Mouse (Mus musculus): ENCODE data around the gene Stx11.

Gene Stx11

DNA sequence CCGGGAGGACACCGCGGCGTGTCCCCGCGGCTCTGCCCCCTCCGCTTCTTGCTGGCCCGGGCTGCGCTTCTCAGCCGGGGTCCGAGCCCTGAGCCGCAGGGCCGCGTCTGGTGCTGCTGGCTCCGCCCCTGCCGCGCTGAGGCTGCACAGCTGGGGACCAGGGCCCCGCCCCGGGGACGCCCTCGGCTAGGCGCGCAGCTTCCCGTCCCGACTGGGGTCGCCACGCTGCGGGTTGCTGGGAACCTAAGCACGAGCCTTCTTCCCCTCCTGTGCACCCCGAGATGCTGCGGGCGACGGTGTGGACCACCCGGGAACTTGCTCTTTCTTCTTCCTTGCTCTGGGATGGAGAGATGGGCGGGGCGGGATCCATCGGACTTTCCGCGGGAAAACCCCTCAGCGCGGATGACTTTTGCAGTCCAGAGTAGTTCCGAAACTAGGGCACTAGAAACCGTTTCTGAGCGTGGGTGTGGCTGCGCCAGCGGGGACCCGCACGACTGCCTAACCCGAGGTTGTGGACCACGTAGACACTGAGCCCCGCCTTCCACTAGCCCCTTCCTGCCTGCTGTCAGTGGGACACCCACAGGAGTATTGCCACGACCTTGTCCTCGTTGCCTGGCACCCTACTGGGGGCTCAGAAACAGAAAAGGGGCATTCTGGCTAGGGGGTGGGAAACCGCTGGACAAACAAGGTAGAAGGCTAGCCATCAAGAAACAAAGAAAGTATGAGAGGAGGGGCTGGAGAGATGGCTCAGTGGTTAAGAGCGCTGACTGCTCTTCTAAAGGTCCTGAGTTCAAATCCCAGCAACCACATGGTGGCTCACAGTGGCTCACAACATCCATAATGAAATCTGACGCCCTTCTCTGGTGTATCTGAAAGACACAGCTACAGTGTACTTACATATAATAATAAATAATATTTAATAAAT, at the start of gene Stx11:
TSS of gene Stx11 (minus strand) at position 148 of the 925 bp plus-strand sequence.
- DNase-seq, result peak; percentile 93

DNA sequence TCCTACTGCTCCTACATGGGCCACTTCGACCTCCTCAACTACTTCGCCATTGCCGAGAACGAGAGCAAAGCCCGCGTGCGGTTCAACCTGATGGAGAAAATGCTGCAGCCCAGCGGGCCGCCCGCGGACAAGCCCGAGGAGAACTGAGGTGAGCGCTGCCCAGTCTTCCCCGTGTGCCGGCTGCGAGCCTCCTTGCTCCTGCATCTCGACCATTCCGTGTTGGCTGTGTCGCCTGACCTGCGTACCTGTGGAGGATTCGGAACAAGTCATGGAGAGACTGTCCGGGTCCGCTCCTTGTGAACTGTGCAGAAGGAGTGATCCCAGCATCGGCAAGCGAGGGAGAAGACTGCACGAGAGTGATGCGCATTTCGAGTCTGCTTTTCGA, 44.6 kb upstream of the Stx11 start:
- DNase-seq, result no peak

DNA sequence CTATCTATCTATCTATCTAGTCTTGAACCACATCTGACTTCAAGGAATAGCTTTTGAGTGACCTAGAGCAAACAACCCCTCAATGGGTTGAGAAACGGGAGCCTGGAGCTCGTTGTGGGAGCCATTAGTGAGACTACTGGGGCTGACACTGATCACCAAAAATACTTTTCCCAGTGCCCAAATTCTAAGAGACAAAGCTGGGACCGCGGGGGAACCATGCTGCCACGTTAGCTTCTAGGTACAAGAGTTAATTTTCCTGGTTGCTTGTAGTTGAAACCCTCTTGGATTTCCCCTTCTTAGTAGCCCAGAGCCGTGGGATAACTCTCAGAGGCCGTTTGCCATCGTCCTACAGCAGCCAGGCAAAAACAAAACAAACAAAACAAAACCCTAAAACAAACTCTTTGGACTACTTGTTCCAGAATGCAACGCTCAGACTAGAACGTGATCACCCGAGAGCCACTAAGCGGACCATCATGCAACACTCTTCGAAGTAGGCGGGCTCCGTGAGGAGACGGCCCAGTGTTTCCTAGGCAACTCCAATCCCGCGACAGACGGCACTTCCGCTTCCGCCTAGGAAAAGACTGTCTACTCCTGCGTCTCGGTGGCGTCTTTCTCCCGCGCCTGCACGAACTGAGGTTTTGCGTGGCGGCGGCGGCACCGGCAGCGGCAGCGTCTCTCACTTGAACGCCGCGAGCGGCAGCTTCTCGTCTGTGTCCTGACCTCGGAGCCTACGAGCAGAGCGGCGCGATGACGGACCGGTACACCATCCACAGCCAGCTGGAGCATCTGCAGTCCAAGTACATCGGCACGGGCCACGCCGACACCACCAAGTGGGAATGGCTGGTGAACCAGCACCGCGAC, 44.0 kb upstream of the Stx11 start:
- DNase-seq, result peak; percentile 91

DNA sequence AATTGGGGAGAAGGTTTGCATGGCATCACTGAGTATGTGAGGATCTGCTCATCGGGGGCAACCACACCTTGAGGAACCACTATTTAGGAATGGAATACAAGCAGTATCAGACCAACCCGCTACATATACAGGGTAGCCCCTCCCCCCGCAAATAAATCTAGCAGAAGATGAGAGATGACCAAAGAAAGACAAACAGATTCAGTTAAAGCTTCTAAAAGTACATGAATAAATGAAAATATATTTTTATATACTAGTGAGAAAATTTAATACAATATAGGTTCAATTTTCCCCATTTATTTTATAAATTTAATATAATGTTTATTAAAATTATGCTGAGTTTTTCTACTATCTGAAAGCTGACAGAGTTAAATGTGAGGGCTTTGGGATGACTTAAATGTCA, 40.9 kb upstream of the Stx11 start, which contains the start of gene Sf3b5:
TSS of gene Sf3b5 (plus strand) at position 301 of the 400 bp plus-strand sequence.
- no peak for DNase-seq

DNA sequence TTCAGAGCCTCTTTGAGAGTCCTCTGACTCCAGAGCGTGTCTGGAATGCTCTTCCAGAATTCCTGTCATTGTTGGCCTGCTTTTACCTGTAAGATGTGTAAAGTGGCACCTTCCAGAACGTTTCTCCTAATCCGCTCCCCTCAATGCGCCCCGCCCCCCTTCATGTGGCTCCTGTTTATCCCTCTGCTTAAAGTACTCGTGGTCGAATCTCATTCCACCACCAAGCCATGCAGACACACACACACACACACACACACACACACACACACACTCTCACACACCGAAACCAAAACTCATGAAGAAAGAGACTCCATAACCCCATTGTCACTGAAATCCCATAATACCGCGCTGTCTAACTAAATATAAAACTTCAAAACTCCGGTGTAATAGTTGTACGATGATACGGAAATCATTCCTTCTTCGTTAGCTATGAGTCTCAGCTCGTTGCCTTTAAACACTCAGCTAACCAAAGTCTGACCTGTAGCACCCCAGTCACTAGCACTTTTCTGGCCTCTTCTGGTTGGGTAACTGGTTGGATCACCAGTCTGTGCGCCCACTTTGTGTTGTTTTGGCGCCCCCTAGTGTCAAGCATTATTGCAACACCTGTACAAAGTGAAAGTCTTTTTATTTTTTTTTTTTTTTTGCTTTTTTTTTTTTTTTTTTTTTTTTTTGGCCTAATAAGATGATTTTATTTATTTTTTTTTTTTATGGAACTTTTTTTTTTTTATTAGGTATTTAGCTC, 32.8 kb upstream of the Stx11 start:
- peak; percentile 92 for DNase-seq

DNA sequence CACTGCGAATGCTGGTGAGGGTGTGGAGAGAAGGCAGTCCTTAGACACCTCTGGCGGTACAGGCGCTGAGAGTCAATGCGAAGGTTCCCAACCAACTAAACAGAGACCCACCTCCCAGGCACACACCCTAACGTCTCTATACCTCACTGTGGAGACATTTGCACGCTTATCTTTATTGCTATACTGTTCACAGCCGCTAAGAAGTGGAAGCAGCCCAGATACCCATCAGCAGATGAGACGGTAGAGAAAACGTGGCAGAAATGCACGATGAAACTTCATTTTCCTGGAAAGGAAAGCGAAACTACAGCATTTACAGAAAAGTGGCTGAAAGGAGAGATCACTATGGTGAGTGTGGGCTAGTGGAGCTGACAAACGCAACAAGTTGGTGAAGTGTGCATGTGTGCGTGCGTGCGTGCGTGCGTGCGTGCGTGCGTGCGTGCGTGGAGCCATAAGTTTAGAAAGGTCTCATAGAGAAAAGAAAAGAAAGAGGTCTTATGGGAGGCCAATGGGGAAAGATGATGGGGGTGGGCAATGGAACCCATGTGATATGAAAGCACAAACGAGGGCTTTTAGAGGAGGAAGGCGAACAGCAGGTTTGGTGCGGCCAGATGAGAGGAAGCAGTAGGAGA, 29.4 kb upstream of the Stx11 start:
- DNase-seq, result no peak

DNA sequence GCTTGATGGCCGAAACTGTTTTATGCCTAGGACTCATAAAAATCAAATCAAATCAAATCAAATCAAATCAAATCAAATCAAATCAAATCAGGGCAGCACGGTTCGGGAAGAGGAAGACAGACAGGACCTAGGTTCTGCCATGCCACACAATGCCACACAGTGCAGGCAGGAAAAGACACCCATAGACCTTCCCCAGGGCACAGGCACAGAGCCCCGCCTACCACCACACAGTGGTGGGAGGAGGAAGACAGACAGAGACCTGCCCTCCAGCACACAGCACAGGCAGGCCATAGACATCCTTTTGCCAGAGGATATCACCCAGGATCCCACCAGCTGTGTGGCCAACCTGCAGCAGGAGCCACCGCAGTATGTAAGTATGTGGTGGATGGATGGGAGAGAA, 27.9 kb upstream of the Stx11 start:
- no peak for DNase-seq

DNA sequence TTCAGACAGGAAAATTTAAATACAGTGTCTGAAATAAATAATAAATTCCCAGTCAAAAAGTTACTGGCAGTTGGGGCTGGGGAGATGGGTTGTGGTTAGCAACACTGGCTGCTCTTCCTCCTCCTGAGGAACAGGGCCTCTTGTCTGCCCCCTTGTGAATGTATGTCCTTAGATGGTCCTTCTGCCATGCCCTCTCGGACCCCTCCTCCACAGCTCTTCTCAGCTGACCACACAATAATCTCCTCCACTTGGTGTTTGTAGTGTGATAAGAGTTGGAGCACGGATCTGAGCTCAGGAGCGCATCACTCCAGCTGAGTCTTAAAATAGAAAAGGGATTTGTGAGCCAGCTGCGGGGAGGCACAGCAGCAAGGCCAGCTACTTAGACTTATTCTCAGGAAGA, 22.8 kb upstream of the Stx11 start:
- no peak for DNase-seq

DNA sequence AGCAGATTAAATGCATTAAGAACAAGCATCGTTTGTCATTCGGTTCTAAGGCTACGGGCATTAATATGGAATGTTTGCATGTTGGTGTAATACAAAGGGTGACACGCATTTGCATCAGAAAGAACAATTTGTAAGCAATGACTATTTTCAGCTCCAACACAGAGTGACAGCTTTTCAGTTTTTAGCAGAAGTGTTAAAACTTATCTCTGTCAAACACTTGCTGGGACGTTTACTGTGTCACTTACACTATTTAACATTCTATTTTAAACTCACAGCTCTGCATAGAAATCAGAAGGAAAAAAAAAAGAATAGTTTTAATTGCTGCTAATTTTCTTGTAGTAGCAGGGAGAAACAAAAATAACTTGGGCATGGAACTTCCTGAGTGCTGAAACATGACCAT, 22.4 kb upstream of the Stx11 start:
- DNase-seq, result no peak

DNA sequence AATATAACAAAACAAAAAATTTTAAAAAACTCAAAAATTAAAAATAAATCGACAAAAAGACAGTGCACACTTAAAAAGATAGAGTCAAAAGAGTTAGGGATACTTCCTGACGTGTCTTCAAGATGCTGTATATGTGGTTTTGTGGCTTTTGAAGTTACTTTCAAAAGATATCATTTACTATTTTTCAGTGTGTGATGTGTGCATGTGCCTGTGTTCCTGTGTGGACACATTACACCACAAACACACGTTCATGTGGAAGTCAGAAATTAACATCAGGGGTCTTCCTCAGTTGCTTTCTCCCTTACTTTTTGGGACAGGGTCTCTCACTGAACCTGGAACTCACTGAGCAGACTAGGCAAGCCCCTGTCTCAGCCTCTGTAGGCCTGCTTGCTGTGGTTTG, 20.9 kb upstream of the Stx11 start:
- DNase-seq, result no peak

DNA sequence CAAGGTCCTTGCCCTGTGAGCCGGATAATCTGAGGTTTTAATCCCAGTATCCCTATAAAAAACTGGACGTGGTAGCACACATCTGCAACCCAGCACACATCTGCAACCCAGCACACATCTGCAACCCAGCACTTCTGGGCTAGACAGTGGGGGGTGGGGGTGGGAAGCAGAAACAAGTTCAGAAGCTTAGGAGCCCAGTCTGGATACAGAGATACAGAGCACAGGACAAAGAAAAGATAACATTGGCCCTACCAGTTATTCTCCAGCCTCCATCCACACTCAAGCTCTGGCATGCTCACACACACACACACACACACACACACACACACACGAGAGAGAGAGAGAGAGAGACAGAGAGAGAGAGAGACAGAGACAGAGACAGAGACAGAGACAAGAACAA, 19.4 kb upstream of the Stx11 start:
- no peak for DNase-seq

DNA sequence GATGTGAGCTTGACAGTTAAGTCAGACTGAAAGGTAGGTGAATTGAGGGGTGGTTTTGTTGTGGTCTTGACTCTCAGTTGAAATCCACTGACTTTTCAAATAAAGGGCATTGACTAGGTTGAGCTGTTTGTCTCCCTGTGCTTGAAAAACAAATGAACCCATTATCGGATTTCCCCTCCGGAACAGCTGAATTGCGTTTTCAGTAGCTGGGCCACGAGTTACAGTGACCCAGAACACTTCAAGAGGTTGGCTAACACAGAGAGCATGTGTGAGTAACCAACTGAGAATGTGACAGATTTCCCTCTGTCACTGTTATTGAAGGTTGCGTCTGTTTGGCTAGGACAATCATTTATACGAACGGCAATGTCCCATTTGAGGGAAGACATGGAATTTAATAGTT, 17.0 kb upstream of the Stx11 start:
- no peak for DNase-seq

DNA sequence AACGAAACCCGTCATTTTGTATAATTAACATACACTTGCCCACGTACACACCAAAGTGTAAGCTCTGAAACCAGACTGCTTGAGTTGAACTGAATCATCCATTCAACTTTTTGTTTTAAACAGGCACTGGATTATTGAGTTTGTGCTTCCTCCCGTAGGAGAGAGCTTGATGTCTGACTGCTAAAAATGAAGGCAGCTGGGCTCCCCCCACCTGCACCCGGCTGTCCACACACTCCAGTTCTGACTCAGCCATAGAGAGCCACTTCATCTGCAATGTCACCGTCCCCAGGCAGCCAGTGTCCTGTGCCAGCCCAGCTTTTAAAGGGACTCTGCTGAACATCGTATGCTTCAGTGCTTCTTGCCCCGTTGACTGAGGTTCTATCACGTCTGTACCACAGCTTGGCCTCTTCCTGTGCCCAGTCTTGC, 13.7 kb upstream of the Stx11 start:
- no peak for DNase-seq

DNA sequence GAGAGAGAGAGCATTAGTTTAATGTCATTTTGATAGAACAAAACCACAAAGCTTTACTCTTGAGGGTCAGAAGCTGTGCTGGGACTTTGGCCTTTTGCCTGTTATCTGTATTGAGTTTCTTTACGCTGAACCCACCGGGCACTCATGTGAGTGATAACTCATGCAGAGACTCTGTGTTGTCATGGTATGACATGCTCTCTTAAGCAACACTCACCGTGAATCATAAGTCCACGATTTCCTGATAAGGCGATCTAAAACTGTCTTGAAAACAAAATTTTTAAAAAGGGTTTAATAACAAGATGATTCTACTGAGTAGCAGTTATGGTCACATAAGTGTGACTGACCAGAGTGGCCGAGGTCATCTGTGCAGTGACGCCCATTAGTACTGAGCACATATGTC, 12.5 kb upstream of the Stx11 start:
- no peak for DNase-seq

DNA sequence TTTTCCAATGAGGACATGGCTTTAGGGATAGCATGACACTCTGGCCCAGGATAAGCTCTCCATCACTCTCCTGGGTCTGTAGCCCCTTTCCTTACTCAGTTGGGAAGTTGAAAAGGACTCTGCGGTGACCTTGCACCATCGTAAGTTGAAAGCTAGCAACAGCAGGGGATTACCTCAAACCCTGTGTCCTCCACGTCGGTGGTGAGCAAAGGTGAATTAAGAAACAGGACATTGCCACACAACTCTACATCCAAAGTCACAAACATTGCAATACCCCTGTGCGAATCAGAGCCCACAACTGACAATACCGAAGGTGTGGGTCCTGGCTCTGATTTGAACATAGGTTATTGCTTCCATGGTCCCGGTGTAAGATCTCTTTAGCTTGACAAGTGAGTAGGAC, 11.9 kb upstream of the Stx11 start:
- no peak for DNase-seq

DNA sequence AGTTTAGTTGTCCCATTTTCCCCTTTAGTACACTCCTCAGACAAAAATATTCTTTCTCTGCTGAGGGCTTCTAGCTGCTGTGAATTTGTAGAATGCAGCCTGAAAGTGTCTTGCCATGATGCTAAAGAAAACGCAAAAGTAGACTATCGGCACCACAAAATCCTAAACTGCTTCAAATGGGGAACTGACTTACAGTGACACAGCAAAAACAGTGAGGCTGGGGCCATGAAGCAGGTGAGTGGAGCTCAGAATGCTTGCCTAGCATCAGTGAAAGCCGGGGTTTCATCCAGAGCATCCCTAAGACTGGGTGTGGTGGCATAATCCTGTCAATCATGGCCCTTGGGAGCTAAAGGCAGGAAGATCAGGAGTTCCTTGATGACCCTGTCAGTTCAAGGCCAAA, 11.4 kb upstream of the Stx11 start:
- DNase-seq, result no peak

DNA sequence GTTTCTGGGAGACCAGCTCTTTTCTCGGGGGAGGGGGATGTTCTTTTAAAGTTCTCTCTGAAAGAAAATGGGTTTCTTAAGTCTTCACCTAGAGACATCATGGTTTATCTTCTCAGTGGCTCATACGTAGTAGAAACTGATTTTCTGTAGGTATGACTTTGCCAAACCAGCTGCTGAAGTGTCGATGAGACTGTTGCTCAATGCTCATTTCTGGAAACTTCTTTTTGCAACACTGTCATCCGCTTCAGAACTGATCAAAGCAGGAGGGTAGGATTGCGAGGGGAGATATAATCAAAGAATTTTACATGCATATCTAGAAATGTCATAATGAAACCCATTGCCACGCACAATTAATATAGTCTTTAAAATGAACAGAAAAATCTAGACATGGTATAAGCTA, 10.5 kb upstream of the Stx11 start:
- DNase-seq, result no peak

DNA sequence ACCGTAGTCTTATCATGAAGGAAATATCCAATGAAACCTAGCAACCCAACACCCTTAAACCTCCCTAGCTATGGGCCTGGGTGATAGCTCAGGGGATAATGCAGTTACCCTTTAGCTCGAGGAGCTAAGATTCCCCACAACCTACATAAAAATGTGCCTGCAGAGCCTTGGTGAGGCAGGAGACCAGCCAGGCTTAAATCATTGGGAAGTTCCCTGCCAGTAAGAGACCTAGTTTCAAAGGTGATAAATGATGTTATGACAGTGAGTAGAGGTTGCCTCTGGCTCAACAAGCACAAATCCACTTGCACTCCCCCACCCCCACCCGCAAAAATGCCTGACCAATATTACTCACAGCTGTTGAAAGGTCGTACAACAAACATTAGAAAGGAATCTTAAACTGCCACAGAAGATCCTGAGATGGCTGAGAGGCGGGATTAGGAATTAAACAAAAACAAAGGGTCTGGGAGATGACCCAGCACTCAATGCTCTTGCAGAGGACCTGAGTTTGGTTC, 1.6 kb upstream of the Stx11 start:
- DNase-seq, result no peak

DNA sequence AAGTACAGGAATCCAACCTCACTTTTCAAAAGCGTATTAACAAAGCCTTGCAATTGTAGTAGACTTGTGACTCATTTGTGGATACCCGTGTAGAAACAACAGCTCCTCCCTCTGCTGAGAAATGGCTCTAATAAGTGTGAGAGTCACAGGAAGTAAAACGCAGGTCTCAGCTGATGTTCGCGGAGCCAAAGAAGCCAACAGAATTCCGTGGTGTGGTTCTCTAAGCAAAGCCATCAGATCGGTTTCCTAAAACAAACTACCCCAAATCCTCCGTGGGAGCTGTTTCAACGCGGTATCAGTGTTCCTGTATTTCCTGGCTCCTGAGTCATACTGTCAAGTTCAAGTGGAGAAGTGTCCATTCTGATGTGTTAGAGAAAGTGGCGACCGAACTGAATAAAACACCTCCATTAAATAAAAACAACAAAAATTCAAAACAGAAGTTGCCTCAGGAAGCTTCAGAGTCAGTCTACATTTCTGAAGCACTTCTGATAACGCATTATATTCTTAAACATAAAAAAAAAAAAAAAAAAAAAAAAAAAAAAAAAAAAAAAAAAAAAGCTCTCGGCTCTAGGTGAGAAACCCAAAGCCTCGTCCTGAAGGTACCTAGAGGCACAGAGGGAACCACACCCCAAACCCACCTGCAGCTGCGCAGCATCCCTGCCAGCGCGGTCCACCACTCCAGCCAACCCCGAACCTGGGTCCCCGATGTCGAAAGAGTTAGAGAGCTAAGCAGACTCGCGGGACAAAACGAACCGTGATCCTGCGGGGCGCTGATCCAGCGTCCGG, 543 bp downstream of the Stx11 start:
- peak; percentile 23 for DNase-seq

DNA sequence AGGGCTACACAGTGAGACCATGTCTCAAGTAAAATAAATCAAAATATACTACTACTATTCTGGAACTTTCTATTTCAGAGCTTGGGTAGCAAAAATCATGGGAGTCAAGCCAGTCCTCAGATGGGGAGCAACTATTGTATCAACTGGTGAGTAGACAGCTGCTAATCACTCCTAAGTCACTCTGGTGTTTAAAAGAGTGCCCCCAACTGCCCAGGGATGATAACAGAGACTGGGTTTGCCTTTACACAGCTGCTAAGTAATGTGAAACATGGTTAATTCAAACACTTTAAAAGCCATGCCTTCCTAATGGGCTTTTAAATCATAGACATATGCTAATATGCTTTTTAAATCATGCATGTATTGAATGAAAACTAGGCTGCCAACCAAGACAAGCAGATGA, 1.9 kb downstream of the Stx11 start:
- no peak for DNase-seq

DNA sequence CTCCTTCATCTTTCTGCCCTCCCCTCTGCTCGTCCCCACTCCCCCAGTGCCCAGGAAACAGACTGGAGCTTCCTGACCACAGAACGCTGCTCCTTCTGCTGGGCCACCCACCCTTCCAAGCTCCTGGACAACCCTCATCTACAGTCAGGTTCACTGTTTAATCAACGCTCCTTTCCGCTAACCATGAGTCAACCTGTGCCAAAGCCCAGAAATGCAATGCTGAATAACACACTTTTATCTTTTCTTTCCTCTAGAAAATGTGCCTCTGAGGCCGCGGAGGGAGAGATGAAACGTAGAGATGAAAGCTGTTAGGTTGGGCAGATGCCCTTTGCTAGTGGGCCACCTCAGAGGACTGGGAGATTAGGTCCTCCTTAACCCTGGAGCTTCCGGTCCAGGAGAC, 2.6 kb downstream of the Stx11 start:
- no peak for DNase-seq

DNA sequence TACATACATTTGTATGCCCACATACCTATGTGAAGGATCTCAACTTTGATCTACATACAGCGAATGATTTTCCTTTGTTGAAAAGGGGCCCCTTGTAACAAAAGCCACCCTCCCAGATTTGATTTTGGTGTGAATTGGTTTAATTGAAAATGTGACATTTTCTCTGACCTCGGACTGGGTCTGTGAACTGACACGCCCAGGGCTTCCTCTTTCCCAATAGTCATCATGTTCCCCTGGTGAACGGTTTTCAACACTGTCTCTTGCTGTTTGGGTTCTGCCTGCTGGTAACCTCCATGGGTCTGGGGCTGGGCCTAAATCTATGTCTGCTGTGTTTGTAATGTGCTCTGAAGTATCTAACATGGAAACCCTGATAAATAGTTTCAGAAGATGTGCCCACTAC, 6.8 kb downstream of the Stx11 start:
- DNase-seq, result no peak
